In the genomic region with DNA sequence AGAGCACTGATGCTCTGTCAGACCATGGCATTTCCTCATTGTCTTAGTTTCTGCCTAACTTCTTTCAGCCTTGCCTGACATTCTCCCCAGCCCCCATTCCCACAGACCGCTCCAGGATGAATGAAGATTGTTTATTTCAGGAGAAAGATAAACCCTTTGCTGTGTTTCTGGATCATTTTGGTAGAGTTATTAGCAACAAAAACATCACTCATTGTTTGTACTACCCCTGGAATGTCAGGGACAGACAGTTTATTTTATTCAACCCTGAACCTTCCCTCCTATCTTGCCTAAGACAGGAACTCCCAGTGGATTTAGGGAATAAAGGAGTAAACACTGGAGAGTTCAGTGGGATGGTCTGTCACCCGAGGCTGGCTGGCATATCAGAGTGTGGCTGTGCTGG, we compare ENCODE assay signal across 24 mouse cellular contexts.
DNase-seq lines count a peak whose midpoint lies in the region; ATAC-seq and TF ChIP-seq lines count a peak whose summit lies in the region.
"Had no signal": no experiment of that assay in that cellular context is flagged by ENCODE, and none has a peak within 500 bp of the region (broad histone marks: within the 10 kb centered on the region; RNA-seq: fewer than 3 reads in every experiment).

No protein-coding gene starts in this region.

- ATAC-seq in lung, embryonic 14.5 days (ENCODE audit: insufficient read depth) = peak; percentile 17; the same call in 1 of the 2 replicates
- ATAC-seq: activated CD4-positive, CD25-positive, alpha-beta regulatory T cell, adult 4 months; CD4-positive, CD25-positive, alpha-beta regulatory T cell, adult 4 months; forebrain, embryonic 13.5 days; forebrain, embryonic 15.5 days; forebrain, postnatal 0 days; Patski had no signal

- H3K36me3 ChIP-seq in lung, embryonic 14.5 days (ENCODE audit: insufficient read depth) = no peaks in the 10 kb centered on the region
- H3K36me3 ChIP-seq: embryonic facial prominence, embryonic 10.5 days; embryonic facial prominence, embryonic 12.5 days; forebrain, embryonic 15.5 days; G1E had no signal

- no peaks in the 10 kb centered on the region for H3K9me3 ChIP-seq in lung, embryonic 14.5 days (ENCODE audit: low read depth, low read length)
- H3K9me3 ChIP-seq: embryonic facial prominence, embryonic 10.5 days; embryonic facial prominence, embryonic 12.5 days; forebrain, embryonic 13.5 days; forebrain, embryonic 15.5 days had no signal

- no peak overlapping the region for H3K27ac ChIP-seq in lung, embryonic 14.5 days (ENCODE audit: low read depth)
- H3K27ac ChIP-seq: embryonic facial prominence, embryonic 10.5 days; embryonic facial prominence, embryonic 12.5 days; forebrain, embryonic 13.5 days; forebrain, embryonic 15.5 days had no signal

- H3K4me2 ChIP-seq in lung, embryonic 14.5 days = no peak overlapping the region
- H3K4me2 ChIP-seq: embryonic facial prominence, embryonic 12.5 days; forebrain, embryonic 13.5 days; forebrain, embryonic 15.5 days had no signal

- no peak for TF ChIP-seq CTCF in lung, embryonic 14.5 days (IDR thresholded peaks at IDR 0.05; ENCODE audit: low read depth)

- H3K4me3 ChIP-seq in lung, embryonic 14.5 days (ENCODE audit: low read depth, low read length) = no peak overlapping the region
- H3K4me3 ChIP-seq: embryonic facial prominence, embryonic 10.5 days; embryonic facial prominence, embryonic 12.5 days; forebrain, embryonic 13.5 days; forebrain, embryonic 15.5 days had no signal

- DNase-seq in adrenal gland, adult 2 months = peak; percentile 13
- DNase-seq in adrenal gland, adult 18-20 months (ENCODE audit: low spot score in 2 of 2) = no peak
- peak; percentile 11 for DNase-seq in lung, embryonic 14.5 days
- DNase-seq in lung, postnatal 25 days (ENCODE audit: low spot score) = no peak
- peak; percentile 57 for DNase-seq in ovary, adult 18-20 months (ENCODE audit: low spot score)
- DNase-seq in ovary, postnatal 10 days (ENCODE audit: low spot score) = no peak
- DNase-seq: adrenal gland, adult 8-10 months; adrenal gland, postnatal 14 days; B cell, adult 2 months; cerebellum, adult 11-12 months; cerebellum, adult 2 months; cerebellum, adult 9-10 months; cerebellum, postnatal 10 days; cerebellum, postnatal 25 days; forebrain, postnatal 0 days had no signal

- no peak overlapping the region for H3K9ac ChIP-seq in lung, embryonic 14.5 days
- H3K9ac ChIP-seq: embryonic facial prominence, embryonic 12.5 days; forebrain, embryonic 13.5 days; forebrain, embryonic 15.5 days; forebrain, postnatal 0 days had no signal

- 11% methylated on average over 2 of the region's 2 CpGs for WGBS in lung, embryonic 14.5 days

- no peaks in the 10 kb centered on the region for H3K27me3 ChIP-seq in lung, embryonic 14.5 days (ENCODE audit: insufficient read depth, low read length)
- H3K27me3 ChIP-seq: CH12.LX; embryonic facial prominence, embryonic 12.5 days; forebrain, embryonic 13.5 days; forebrain, embryonic 15.5 days; Patski had no signal

- no peaks in the 10 kb centered on the region for H3K4me1 ChIP-seq in lung, embryonic 14.5 days (ENCODE audit: insufficient read depth)
- H3K4me1 ChIP-seq: embryonic facial prominence, embryonic 12.5 days had no signal

Comparison
In these comparisons a context has a peak if more than half of its experiments do, and no peak if none do; other contexts are left out.
1. DNase-seq: peak in adrenal gland, adult 2 months (single experiment), lung, embryonic 14.5 days (single experiment) and ovary, adult 18-20 months (single experiment); none in adrenal gland, adult 18-20 months (0 of 2), lung, postnatal 25 days (single experiment) and ovary, postnatal 10 days (single experiment).